Mouse (Mus musculus): Measurements from ENCODE around the gene Rrp36. TPM values are rescaled to one million over a fixed set of nuclear protein-coding genes. Genes with fewer than 3 reads are reported as not detected.

The Rrp36 gene
- polyA plus RNA-seq, 1 experiment from 2014 or later = 46.4 TPM

DNA sequence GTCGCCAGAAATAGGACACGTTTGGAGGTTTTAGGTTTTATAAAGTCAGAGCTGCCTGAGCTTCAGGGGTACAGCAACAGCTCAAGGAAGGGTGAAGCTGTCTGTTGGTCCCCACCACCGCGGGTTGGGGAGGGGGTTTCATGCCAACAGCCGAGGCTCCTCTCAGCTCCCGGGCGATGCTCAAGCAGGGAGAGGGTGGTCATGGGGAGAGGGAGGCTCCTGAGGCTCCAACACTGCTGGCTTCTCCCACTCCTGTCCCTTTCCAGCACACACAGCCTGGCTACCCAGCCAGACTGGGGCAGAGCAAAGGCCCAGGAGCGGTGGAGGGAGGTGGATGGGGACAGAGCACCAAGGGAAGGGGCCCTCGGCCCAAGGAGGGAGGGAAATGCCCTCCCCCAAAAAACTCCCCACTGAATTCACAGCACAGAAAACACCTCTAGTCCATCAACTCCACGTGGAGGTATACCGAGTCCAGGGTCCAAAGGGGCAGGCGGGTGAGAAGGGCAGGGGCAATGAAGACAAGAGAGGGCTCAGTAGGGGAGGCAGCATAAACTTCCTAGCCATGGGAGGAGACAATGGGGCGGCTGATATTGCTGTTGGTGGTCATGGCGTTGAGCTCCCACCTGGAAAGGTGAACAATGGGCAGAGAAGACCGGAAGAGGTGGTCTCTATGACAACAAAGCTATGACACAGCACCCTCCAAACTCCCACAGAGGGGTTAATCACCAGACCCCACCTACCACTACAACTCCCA lies 555 bp upstream of the Rrp36 start:
- no peak for ATAC-seq
- H3K27me3 ChIP-seq = no peaks in the 10 kb centered on the region
- no peak for TF ChIP-seq CTCF (IDR thresholded peaks at IDR 0.05)
- ChIA-PET POLR2A (interaction anchor here (0.8 kb wide), 1 partner anchor 10 kb away, joined by 4 read pairs; no protein-coding TSS in a partner anchor), CTCF (interaction anchor here (0.8 kb wide), 1 partner anchor 12 kb away, joined by 4 read pairs; no protein-coding TSS in a partner anchor)
- in situ Hi-C loops (cut with MboI; ENCODE audit: low pct_unique_long_range_greater_than_20kb) = no loop called here
- no peak for DNase-seq (ENCODE audit: low read depth, low spot score)

GRCm38 (mm10) chr17:46669911-46670310 lies 4.2 kb downstream of the Rrp36 start:
- ATAC-seq = no peak
- no peak for DNase-seq (ENCODE audit: low read depth, low spot score)
- CTCF ChIA-PET = interaction anchor here (1.2 kb wide), 1 partner anchor 35 kb away, joined by 3 read pairs; the partner anchor contains the start of gene Ppp2r5d

GRCm38 (mm10) chr17:46667712-46668111 lies 6.4 kb downstream of the Rrp36 start:
- no peak for TF ChIP-seq CTCF (IDR thresholded peaks at IDR 0.05)
- ChIA-PET POLR2A (interaction anchor here (1.0 kb wide), 1 partner anchor 16 kb away, joined by 3 read pairs; no protein-coding TSS in a partner anchor), CTCF (no interaction called here)
- no peak for ATAC-seq
- in situ Hi-C loops (cut with MboI; ENCODE audit: low pct_unique_long_range_greater_than_20kb) = no loop called here
- DNase-seq (ENCODE audit: low read depth, low spot score) = no peak
- H3K27me3 ChIP-seq = no peaks in the 10 kb centered on the region

More at GRCm38 (mm10) chr17:46669911-46670310, 4.2 kb downstream of the Rrp36 start:
- H3K27me3 ChIP-seq = no peaks in the 10 kb centered on the region
- POLR2A ChIA-PET = no interaction called here
- TF ChIP-seq CTCF (IDR thresholded peaks at IDR 0.05) = no peak
- in situ Hi-C loops (cut with MboI; ENCODE audit: low pct_unique_long_range_greater_than_20kb) = no loop called here

DNA sequence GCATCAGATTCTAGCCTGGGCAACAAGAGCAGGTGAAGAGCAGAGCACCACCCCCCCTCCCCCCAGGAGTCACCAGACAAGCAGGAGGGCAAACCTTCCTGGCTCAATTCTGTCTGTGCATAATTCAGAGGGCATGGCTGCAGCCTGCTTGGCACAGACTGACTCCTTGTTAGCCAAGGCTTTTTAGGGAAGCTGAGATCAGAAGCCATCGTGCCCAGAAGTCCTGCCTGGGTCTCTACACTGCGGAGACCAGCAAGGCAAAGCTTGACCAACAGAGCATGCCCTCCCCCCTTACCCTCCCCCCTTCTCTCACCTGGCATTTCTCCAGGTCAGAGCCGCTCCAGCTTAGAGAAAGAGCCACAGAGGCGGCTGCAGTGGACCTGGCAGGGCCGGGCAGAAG lies 11.4 kb downstream of the Rrp36 start:
- no peak for DNase-seq (ENCODE audit: low read depth, low spot score)
- in situ Hi-C loops (cut with MboI; ENCODE audit: low pct_unique_long_range_greater_than_20kb) = no loop called here
- ChIA-PET POLR2A (interaction anchor here (0.9 kb wide), 1 partner anchor 11 kb away, joined by 3 read pairs; no protein-coding TSS in a partner anchor), CTCF (interaction anchor here (0.9 kb wide), 1 partner anchor 12 kb away, joined by 4 read pairs; the partner anchor contains the start of gene Rrp36)
- TF ChIP-seq CTCF (IDR thresholded peaks at IDR 0.05) = no peak
- no peaks in the 10 kb centered on the region for H3K27me3 ChIP-seq
- ATAC-seq = no peak

DNA sequence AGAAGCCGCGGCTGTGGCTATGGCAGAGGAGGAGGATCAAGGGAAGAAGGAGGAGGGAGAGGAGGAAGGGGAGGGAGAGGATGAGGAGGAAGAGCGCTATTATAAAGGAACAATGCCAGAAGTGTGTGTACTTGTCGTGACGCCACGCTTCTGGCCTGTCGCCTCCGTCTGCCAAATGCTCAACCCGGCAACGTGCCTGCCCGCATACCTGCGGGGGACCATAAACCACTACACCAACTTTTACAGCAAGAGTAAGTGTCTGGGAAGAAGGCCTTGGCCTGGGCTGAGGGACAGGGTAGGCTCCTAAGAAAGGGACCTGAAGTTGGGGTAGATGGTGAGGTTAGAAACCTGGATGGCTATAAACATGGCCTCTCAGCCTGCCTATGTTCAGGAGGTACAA lies 12.2 kb downstream of the Rrp36 start:
- TF ChIP-seq CTCF (IDR thresholded peaks at IDR 0.05) = no peak
- DNase-seq (ENCODE audit: low read depth, low spot score) (no peak), ATAC-seq (no peak)
- ChIA-PET CTCF (no interaction called here), POLR2A (no interaction called here)
- no peaks in the 10 kb centered on the region for H3K27me3 ChIP-seq
- in situ Hi-C loops (cut with MboI; ENCODE audit: low pct_unique_long_range_greater_than_20kb) = no loop called here

GRCm38 (mm10) chr17:46661351-46661750 lies 12.8 kb downstream of the Rrp36 start:
- no peaks in the 10 kb centered on the region for H3K27me3 ChIP-seq
- DNase-seq (ENCODE audit: low read depth, low spot score) = no peak
- no peak for TF ChIP-seq CTCF (IDR thresholded peaks at IDR 0.05)
- no peak for ATAC-seq
- CTCF ChIA-PET = no interaction called here
- in situ Hi-C loops (cut with MboI; ENCODE audit: low pct_unique_long_range_greater_than_20kb) = no loop called here
- POLR2A ChIA-PET = no interaction called here

DNA sequence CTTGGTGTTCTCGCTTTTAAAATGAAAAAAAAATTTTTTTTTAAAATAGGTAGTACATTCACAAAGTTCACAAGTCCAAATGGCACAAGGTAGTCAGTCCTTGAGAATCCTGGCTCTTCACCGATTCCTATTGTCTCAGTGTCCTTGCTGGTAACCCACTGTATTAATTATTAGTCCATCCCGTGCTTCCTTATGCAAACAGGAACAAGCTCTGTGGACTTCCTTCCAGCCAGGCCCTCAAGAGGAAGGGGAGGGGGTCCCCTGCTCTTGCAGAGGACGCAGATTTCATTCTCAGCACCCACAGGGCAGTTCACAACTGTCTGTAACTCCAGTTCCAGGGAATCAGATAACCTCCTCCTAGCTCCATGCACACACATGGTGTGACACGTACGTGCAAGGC lies 18.1 kb downstream of the Rrp36 start:
- TF ChIP-seq CTCF (IDR thresholded peaks at IDR 0.05) = no peak
- no peaks in the 10 kb centered on the region for H3K27me3 ChIP-seq
- in situ Hi-C loops (cut with MboI; ENCODE audit: low pct_unique_long_range_greater_than_20kb) = no loop called here
- CTCF ChIA-PET = no interaction called here
- ATAC-seq (no peak), DNase-seq (ENCODE audit: low read depth, low spot score) (no peak)
- POLR2A ChIA-PET = interaction anchor here (1.9 kb wide), 1 partner anchor 9 kb away, joined by 6 read pairs; no protein-coding TSS in a partner anchor

GRCm38 (mm10) chr17:46651755-46652547 lies 22.2 kb downstream of the Rrp36 start:
- TF ChIP-seq CTCF (IDR thresholded peaks at IDR 0.05) = no peak
- ChIA-PET POLR2A (interaction anchor here (0.6 to 1.4 kb wide), 3 partner anchors 11 to 433 kb away, joined by 3 read pairs; no protein-coding TSS in a partner anchor), CTCF (no interaction called here)
- DNase-seq (ENCODE audit: low read depth, low spot score) = no peak
- in situ Hi-C loops (cut with MboI; ENCODE audit: low pct_unique_long_range_greater_than_20kb) = loop anchor here (5.0 kb wide), 1 partner anchor 60 kb away; the partner anchor contains the start of gene Pex6
- no peaks in the 10 kb centered on the region for H3K27me3 ChIP-seq
- ATAC-seq = no peak

DNA sequence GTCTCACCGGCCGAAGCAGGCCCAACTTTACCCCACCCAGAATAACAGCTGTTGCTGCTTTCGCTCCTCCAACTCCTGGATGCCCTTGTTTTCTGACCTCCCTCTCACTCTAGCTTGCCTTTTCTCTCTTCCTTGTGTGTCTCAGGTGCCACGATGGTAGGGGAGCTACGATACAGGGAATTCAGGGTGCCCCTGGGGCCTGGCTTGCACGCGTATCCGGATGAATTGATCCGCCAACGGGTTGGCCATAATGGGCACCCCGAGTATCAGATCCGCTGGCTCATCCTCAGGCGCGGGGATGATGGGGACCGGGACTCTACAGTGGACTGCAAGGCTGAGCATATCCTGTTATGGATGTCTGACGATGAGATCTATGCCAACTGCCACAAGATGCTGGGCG lies 22.9 kb downstream of the Rrp36 start:
- POLR2A ChIA-PET = interaction anchor here (1.4 kb wide), 1 partner anchor 12 kb away, joined by 3 read pairs; no protein-coding TSS in a partner anchor
- DNase-seq (ENCODE audit: low read depth, low spot score) (no peak), ATAC-seq (no peak)
- in situ Hi-C loops (cut with MboI; ENCODE audit: low pct_unique_long_range_greater_than_20kb) = loop anchor here (5.0 kb wide), 1 partner anchor 61 kb away; the partner anchor contains the start of gene Pex6
- H3K27me3 ChIP-seq = no peaks in the 10 kb centered on the region
- CTCF ChIA-PET = no interaction called here
- no peak for TF ChIP-seq CTCF (IDR thresholded peaks at IDR 0.05)

DNA sequence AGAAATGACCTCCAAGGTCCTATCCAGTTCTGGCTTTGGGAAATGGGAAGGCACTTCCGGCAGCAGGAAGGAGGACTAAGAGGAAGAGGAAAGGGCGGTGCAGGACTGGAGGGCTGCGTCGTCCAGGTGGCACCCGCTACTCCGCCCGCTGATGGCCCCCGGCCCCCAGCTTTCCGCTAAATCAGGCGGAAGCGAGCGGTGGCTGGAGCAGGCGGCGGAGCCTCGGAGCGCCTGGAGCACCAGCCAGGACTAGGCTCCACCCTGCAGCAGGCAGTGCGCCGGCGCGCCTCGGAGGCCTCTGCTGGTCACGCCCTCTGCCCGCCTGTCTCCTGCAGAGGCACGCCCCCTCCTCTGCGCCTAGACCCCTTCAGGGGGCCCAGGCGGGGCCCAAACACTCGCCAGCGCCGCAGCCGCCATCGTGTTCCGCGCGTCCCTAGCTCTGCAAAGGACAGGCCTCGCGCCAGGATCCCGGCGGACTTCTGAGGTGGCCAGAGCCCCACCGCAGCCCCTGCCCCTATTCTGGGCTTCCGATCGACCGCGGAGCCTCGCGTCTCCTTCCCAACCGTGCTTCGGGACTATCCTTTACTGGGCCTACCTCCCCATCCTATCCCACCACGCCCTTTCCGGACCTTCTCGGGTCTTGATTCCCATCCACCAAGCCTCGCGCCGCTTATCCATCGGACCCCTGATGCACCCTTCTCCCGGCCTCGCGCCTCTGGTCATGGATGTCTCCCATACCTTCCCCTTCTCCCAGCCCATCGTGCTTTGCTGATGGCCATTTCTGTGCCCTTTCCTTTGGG lies 23.7 kb downstream of the Rrp36 start, which contains the start of gene Cul7:
Gene Cul7 (plus strand): TSS at position 106 of the 800 bp plus-strand sequence.
- DNase-seq (ENCODE audit: low read depth, low spot score) (no peak), ATAC-seq (peak; percentile 77)
- ChIA-PET POLR2A (interaction anchor here (0.6 to 1.5 kb wide), 3 partner anchors 15 to 30 kb away, joined by 3 to 4 read pairs (median 3); partner anchors contain the start of gene Klhdc3), CTCF (no interaction called here)
- H3K27me3 ChIP-seq = no peaks in the 10 kb centered on the region
- no peak for TF ChIP-seq CTCF (IDR thresholded peaks at IDR 0.05)
- in situ Hi-C loops (cut with MboI; ENCODE audit: low pct_unique_long_range_greater_than_20kb) = loop anchor here (5.0 kb wide), 1 partner anchor 62 kb away; the partner anchor contains the start of gene Pex6

All from Patski (cell line).